11 mouse cellular contexts compared by ENCODE assay signal in the genomic region with DNA sequence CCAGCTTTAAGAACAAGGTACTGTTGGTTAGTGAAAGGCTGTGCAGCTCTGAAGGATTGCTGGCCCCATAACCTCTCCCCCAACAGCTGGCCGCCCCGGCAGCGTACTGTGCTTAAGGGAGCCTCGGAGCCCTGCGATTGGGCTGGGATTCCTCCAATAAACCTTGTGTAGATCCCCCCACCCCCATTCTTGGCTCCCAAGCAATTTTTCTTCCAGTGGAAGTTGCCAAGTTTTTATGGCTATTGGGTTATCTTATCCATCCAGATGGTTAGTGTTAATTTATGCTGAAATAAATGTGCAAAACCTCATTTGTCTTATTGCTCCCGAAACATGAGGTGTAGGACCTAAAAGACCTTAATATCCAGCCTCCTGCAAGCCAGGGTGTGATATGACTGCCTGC.
A peak's percentile ranks its signal among the peaks of the same experiment; 100 is the strongest.
DNase-seq lines count a peak whose midpoint lies in the region; ATAC-seq lines count a peak whose summit lies in the region.
"Had no signal": no experiment of that assay in that cellular context is flagged by ENCODE, and none has a peak within 500 bp of the region (broad histone marks: within the 10 kb centered on the region; RNA-seq: fewer than 3 reads in every experiment).

No protein-coding gene starts in this region.

- DNase-seq in gastrocnemius, postnatal 10 days: peak; percentile 29
- DNase-seq in gastrocnemius, adult 18-20 months (ENCODE audit: low spot score): no peak
- DNase-seq in limb, embryonic 11.5 days (ENCODE audit: low spot score): no peak
- no peak for DNase-seq in limb, embryonic 10.5 days (ENCODE audit: low spot score)
- DNase-seq in lung, postnatal 36 days: peak; percentile 27
- no peak for DNase-seq in left cerebral cortex, postnatal 25 days (ENCODE audit: low spot score in 2 of 2)
- DNase-seq in left cerebral cortex, postnatal 14 days (ENCODE audit: low spot score in 2 of 2): no peak
- DNase-seq: cerebellum, postnatal 36 days; thymus, postnatal 14 days had no signal

- WGBS in limb, embryonic 11.5 days: 46% methylated on average over 6 of the region's 6 CpGs
- 56% methylated on average over 6 of the region's 6 CpGs for WGBS in limb, embryonic 10.5 days
- 58% methylated on average over 6 of the region's 6 CpGs for WGBS in forebrain, embryonic 16.5 days

- H3K4me3 ChIP-seq in limb, embryonic 11.5 days (ENCODE audit: low read depth, low read length): no peak overlapping the region
- H3K4me3 ChIP-seq in limb, embryonic 10.5 days: no peak overlapping the region
- no peak overlapping the region for H3K4me3 ChIP-seq in forebrain, embryonic 16.5 days (replicated peaks; ENCODE audit: low read length)

- no peak overlapping the region for H3K4me2 ChIP-seq in limb, embryonic 11.5 days (ENCODE audit: low read depth, severe bottlenecking)
- no peak overlapping the region for H3K4me2 ChIP-seq in forebrain, embryonic 16.5 days (ENCODE audit: low read length)

- no peak overlapping the region for H3K9ac ChIP-seq in limb, embryonic 11.5 days (ENCODE audit: low read length)
- no peak overlapping the region for H3K9ac ChIP-seq in forebrain, embryonic 16.5 days (replicated peaks; ENCODE audit: low read depth, low read length)

- intact Hi-C loops in left cerebral cortex, postnatal 25 days (cut with DNase I): no loop called here
- intact Hi-C loops in left cerebral cortex, postnatal 14 days (cut with DNase I): no loop called here

- peaks cover 15% of the 10 kb centered on the region; the same call in 1 of the 2 replicates for H3K4me1 ChIP-seq in limb, embryonic 11.5 days (ENCODE audit: control insufficient read depth, insufficient read depth, low read length)
- H3K4me1 ChIP-seq in limb, embryonic 10.5 days: peaks cover 42% of the 10 kb centered on the region
- H3K4me1 ChIP-seq in forebrain, embryonic 16.5 days (replicated peaks; ENCODE audit: control insufficient read depth, insufficient read depth, low read length): peaks cover 18% of the 10 kb centered on the region

- H3K36me3 ChIP-seq in limb, embryonic 11.5 days (ENCODE audit: control insufficient read depth, insufficient read depth, low read length): no peaks in the 10 kb centered on the region
- no peaks in the 10 kb centered on the region for H3K36me3 ChIP-seq in limb, embryonic 10.5 days
- no peaks in the 10 kb centered on the region for H3K36me3 ChIP-seq in forebrain, embryonic 16.5 days (ENCODE audit: control insufficient read depth, insufficient read depth)

- no peaks in the 10 kb centered on the region for H3K9me3 ChIP-seq in limb, embryonic 11.5 days (ENCODE audit: control insufficient read depth, low read length)
- no peaks in the 10 kb centered on the region for H3K9me3 ChIP-seq in limb, embryonic 10.5 days (replicated peaks)
- H3K9me3 ChIP-seq in forebrain, embryonic 16.5 days (ENCODE audit: control insufficient read depth, low read length): no peaks in the 10 kb centered on the region

- H3K27me3 ChIP-seq in limb, embryonic 11.5 days (ENCODE audit: control insufficient read depth, insufficient read depth, low read length): no peaks in the 10 kb centered on the region
- H3K27me3 ChIP-seq in limb, embryonic 10.5 days (ENCODE audit: low read depth, poor library complexity, severe bottlenecking): no peaks in the 10 kb centered on the region
- H3K27me3 ChIP-seq in forebrain, embryonic 16.5 days (replicated peaks; ENCODE audit: control insufficient read depth, insufficient read depth, low read length): no peaks in the 10 kb centered on the region
- H3K27me3 ChIP-seq: CH12.LX had no signal

- ATAC-seq in limb, embryonic 11.5 days (ENCODE audit: insufficient number of reproducible peaks, low FRiP score, low TSS enrichment, low read depth): 0 out of 2 replicates have a peak, but pooled peaks have one; percentile 32
- peak; percentile 18; the same call in 1 of the 2 replicates for ATAC-seq in forebrain, embryonic 16.5 days

- H3K27ac ChIP-seq in limb, embryonic 11.5 days (replicated peaks; ENCODE audit: low read depth, low read length): no peak overlapping the region
- H3K27ac ChIP-seq in limb, embryonic 10.5 days: no peak overlapping the region
- no peak overlapping the region for H3K27ac ChIP-seq in forebrain, embryonic 16.5 days (ENCODE audit: low read length)

Comparison
In these comparisons a context has a peak if more than half of its experiments do, and no peak if none do; other contexts are left out.
1. DNase-seq: peak in gastrocnemius, postnatal 10 days (single experiment) and lung, postnatal 36 days (single experiment); none in gastrocnemius, adult 18-20 months (single experiment), limb, embryonic 11.5 days (single experiment), limb, embryonic 10.5 days (single experiment), left cerebral cortex, postnatal 25 days (0 of 2) and left cerebral cortex, postnatal 14 days (0 of 2).